Mouse (Mus musculus): ENCODE measurements around the gene Jun. TPM values are rescaled to one million over a fixed set of nuclear protein-coding genes. Genes with fewer than 3 reads are reported as not detected.

Gene Jun
- polyA plus RNA-seq, 1 experiment, result 16.9 TPM

GRCm38 (mm10) chr4:95049884-95050517, 2.0 kb downstream of the Jun start:
- TF ChIP-seq POLR2A (IDR thresholded peaks at IDR 0.05; ENCODE audit: low read depth, low read length) (no peak), CTCF (conservative IDR thresholded peaks at IDR 0.05; ENCODE audit: insufficient read depth, insufficient read length, low read depth, low read length) (peak; percentile 54)
- H3K4me1 ChIP-seq (ENCODE audit: control insufficient read depth, insufficient read depth, low read length), result peaks cover 2% of the 10 kb centered on the region; the same call in 1 of the 2 replicates
- H3K4me3 ChIP-seq (ENCODE audit: insufficient read depth, low read depth, low read length), result peak overlapping the region; percentile 75
- DNase-seq, result peak; percentile 93
- peak overlapping the region; percentile 91 for H3K27ac ChIP-seq (ENCODE audit: insufficient read depth, low read depth, low read length)
- H3K36me3 ChIP-seq (ENCODE audit: control insufficient read depth, insufficient read depth, low read length), result no peaks in the 10 kb centered on the region
- under 1% methylated on average over 34 of the region's 34 CpGs for WGBS
- no peaks in the 10 kb centered on the region for H3K27me3 ChIP-seq (replicated peaks; ENCODE audit: control insufficient read depth, insufficient read depth, low read length)

GRCm38 (mm10) chr4:95049153-95049552, 2.9 kb downstream of the Jun start:
- Histone ChIP-seq H3K27me3 (replicated peaks; ENCODE audit: control insufficient read depth, insufficient read depth, low read length) (no peaks in the 10 kb centered on the region), H3K27ac (ENCODE audit: insufficient read depth, low read depth, low read length) (no peak overlapping the region), H3K36me3 (ENCODE audit: control insufficient read depth, insufficient read depth, low read length) (no peaks in the 10 kb centered on the region), H3K4me1 (ENCODE audit: control insufficient read depth, insufficient read depth, low read length) (peaks cover 2% of the 10 kb centered on the region; the same call in 1 of the 2 replicates), H3K4me3 (ENCODE audit: insufficient read depth, low read depth, low read length) (peak overlapping the region; percentile 22; the same call in 1 of the 2 replicates)
- no peak for DNase-seq
- 51% methylated on average over 2 of the region's 2 CpGs for WGBS
- TF ChIP-seq POLR2A (IDR thresholded peaks at IDR 0.05; ENCODE audit: low read depth, low read length) (no peak), CTCF (conservative IDR thresholded peaks at IDR 0.05; ENCODE audit: insufficient read depth, insufficient read length, low read depth, low read length) (no peak)

- H3K4me3 ChIP-seq (ENCODE audit: insufficient read depth, low read depth, low read length), result no peak overlapping the region
- TF ChIP-seq CTCF (conservative IDR thresholded peaks at IDR 0.05; ENCODE audit: insufficient read depth, insufficient read length, low read depth, low read length) (no peak), POLR2A (IDR thresholded peaks at IDR 0.05; ENCODE audit: low read depth, low read length) (no peak)
- WGBS, result 72% methylated on average over 4 of the region's 4 CpGs
- H3K36me3 ChIP-seq (ENCODE audit: control insufficient read depth, insufficient read depth, low read length), result no peaks in the 10 kb centered on the region
- no peaks in the 10 kb centered on the region for H3K27me3 ChIP-seq (replicated peaks; ENCODE audit: control insufficient read depth, insufficient read depth, low read length)
- H3K4me1 ChIP-seq (ENCODE audit: control insufficient read depth, insufficient read depth, low read length), result peaks cover 2% of the 10 kb centered on the region; the same call in 1 of the 2 replicates
- DNase-seq, result no peak
- H3K27ac ChIP-seq (ENCODE audit: insufficient read depth, low read depth, low read length), result no peak overlapping the region
These were observed 3.3 kb downstream of the Jun start for GRCm38 (mm10) chr4:95048731-95049100.

GRCm38 (mm10) chr4:95048021-95048730, 3.8 kb downstream of the Jun start:
- Histone ChIP-seq H3K36me3 (ENCODE audit: control insufficient read depth, insufficient read depth, low read length) (no peaks in the 10 kb centered on the region), H3K27ac (ENCODE audit: insufficient read depth, low read depth, low read length) (no peak overlapping the region), H3K4me3 (ENCODE audit: insufficient read depth, low read depth, low read length) (no peak overlapping the region), H3K27me3 (replicated peaks; ENCODE audit: control insufficient read depth, insufficient read depth, low read length) (no peaks in the 10 kb centered on the region), H3K4me1 (ENCODE audit: control insufficient read depth, insufficient read depth, low read length) (peaks cover 2% of the 10 kb centered on the region; the same call in 1 of the 2 replicates)
- 68% methylated on average over 5 of the region's 5 CpGs for WGBS
- TF ChIP-seq CTCF (conservative IDR thresholded peaks at IDR 0.05; ENCODE audit: insufficient read depth, insufficient read length, low read depth, low read length), result no peak
- TF ChIP-seq POLR2A (IDR thresholded peaks at IDR 0.05; ENCODE audit: low read depth, low read length), result no peak
- peak; percentile 18 for DNase-seq

- WGBS, result 86% methylated on average over 1 of the region's 1 CpGs
- Histone ChIP-seq H3K36me3 (ENCODE audit: control insufficient read depth, insufficient read depth, low read length) (no peaks in the 10 kb centered on the region), H3K4me1 (ENCODE audit: control insufficient read depth, insufficient read depth, low read length) (peaks cover 2% of the 10 kb centered on the region; the same call in 1 of the 2 replicates)
These were observed 6.9 kb downstream of the Jun start for GRCm38 (mm10) chr4:95045133-95045532.

GRCm38 (mm10) chr4:95044721-95045120, 7.3 kb downstream of the Jun start:
- 89% methylated on average over 6 of the region's 6 CpGs for WGBS

More at GRCm38 (mm10) chr4:95045133-95045532, 6.9 kb downstream of the Jun start:
- no peak overlapping the region for H3K4me3 ChIP-seq (ENCODE audit: insufficient read depth, low read depth, low read length)
- TF ChIP-seq POLR2A (IDR thresholded peaks at IDR 0.05; ENCODE audit: low read depth, low read length), result no peak
- TF ChIP-seq CTCF (conservative IDR thresholded peaks at IDR 0.05; ENCODE audit: insufficient read depth, insufficient read length, low read depth, low read length), result peak; percentile 35; the same call in 1 of the 2 replicates
- DNase-seq, result peak; percentile 10
- no peak overlapping the region for H3K27ac ChIP-seq (ENCODE audit: insufficient read depth, low read depth, low read length)
- H3K27me3 ChIP-seq (replicated peaks; ENCODE audit: control insufficient read depth, insufficient read depth, low read length), result no peaks in the 10 kb centered on the region; the same call in 1 of the 2 replicates

GRCm38 (mm10) chr4:95038024-95038423, 14.0 kb downstream of the Jun start:
- Histone ChIP-seq H3K27me3 (replicated peaks; ENCODE audit: control insufficient read depth, insufficient read depth, low read length) (no peaks in the 10 kb centered on the region; the same call in 1 of the 2 replicates), H3K27ac (ENCODE audit: insufficient read depth, low read depth, low read length) (no peak overlapping the region), H3K36me3 (ENCODE audit: control insufficient read depth, insufficient read depth, low read length) (no peaks in the 10 kb centered on the region), H3K4me1 (ENCODE audit: control insufficient read depth, insufficient read depth, low read length) (no peaks in the 10 kb centered on the region), H3K4me3 (ENCODE audit: insufficient read depth, low read depth, low read length) (no peak overlapping the region)
- TF ChIP-seq POLR2A (IDR thresholded peaks at IDR 0.05; ENCODE audit: low read depth, low read length) (no peak), CTCF (conservative IDR thresholded peaks at IDR 0.05; ENCODE audit: insufficient read depth, insufficient read length, low read depth, low read length) (no peak)
- WGBS, result 39% methylated on average over 5 of the region's 5 CpGs
- no peak for DNase-seq

More at GRCm38 (mm10) chr4:95044721-95045120, 7.3 kb downstream of the Jun start:
- Histone ChIP-seq H3K27ac (ENCODE audit: insufficient read depth, low read depth, low read length) (no peak overlapping the region), H3K4me1 (ENCODE audit: control insufficient read depth, insufficient read depth, low read length) (peaks cover 2% of the 10 kb centered on the region; the same call in 1 of the 2 replicates), H3K27me3 (replicated peaks; ENCODE audit: control insufficient read depth, insufficient read depth, low read length) (no peaks in the 10 kb centered on the region; the same call in 1 of the 2 replicates), H3K36me3 (ENCODE audit: control insufficient read depth, insufficient read depth, low read length) (no peaks in the 10 kb centered on the region), H3K4me3 (ENCODE audit: insufficient read depth, low read depth, low read length) (no peak overlapping the region)
- TF ChIP-seq CTCF (conservative IDR thresholded peaks at IDR 0.05; ENCODE audit: insufficient read depth, insufficient read length, low read depth, low read length), result no peak
- TF ChIP-seq POLR2A (IDR thresholded peaks at IDR 0.05; ENCODE audit: low read depth, low read length), result no peak
- no peak for DNase-seq

Measured in kidney, adult 2 months (tissue).